Mouse (Mus musculus): ENCODE data around the gene Manf.

- TF ChIP-seq CTCF (IDR thresholded peaks at IDR 0.05; ENCODE audit: low read depth, low read length) (no peak), POLR2A (IDR thresholded peaks at IDR 0.05; ENCODE audit: extremely low read depth, insufficient read depth, low read length) (no peak)
These were observed 735 bp upstream of the Manf start for GRCm38 (mm10) chr9:106892552-106892875.
